Mouse (Mus musculus) embryonic facial prominence, embryonic 10.5 days (tissue): ENCODE data around the gene Rimbp2. TPM values are rescaled to one million over a fixed set of nuclear protein-coding genes. Genes with fewer than 3 reads are reported as not detected.

ENCODE experiments used
- DNase-seq: peaks from one replicate; pipeline ENCODE4 v3.0.0-alpha.2; 2017; ENCODE audit warnings: low spot score
- H3K27ac ChIP-seq: fragments of 300-500 bp; sonication (generic); replicated peaks from 2 replicates; pipeline ENCODE4 v1.5.1; 2016; ENCODE audit warnings: mild to moderate bottlenecking
- H3K27me3 ChIP-seq: fragments of 300-500 bp; sonication (generic); replicated peaks from 2 replicates; pipeline ENCODE4 v1.6.1; 2016; ENCODE audit warnings: low read depth, mild to moderate bottlenecking; ENCODE audit not compliant: poor library complexity, severe bottlenecking
- H3K36me3 ChIP-seq: fragments of 300-500 bp; sonication (generic); replicated peaks from 2 replicates; pipeline ENCODE4 v1.6.1; 2016; ENCODE audit warnings: mild to moderate bottlenecking, moderate library complexity
- H3K4me1 ChIP-seq: fragments of 300-500 bp; sonication (generic); 2 replicates; pipeline ENCODE4 v1.6.1; 2016
- H3K4me3 ChIP-seq: fragments of 300-500 bp; sonication (generic); 2 replicates; pipeline ENCODE4 v1.5.1; 2016; ENCODE audit warnings: mild to moderate bottlenecking, moderate library complexity
- H3K9me3 ChIP-seq: fragments of 300-500 bp; sonication (generic); 2 replicates; pipeline ENCODE4 v1.6.1; 2016; ENCODE audit warnings: mild to moderate bottlenecking
- WGBS: fragments of 180-500 bp; shearing (Covaris S2); methylation state at CpG from one replicate; pipeline ENCODE4 v1.1.7; 2016; 5-methylcytosine and 5-hydroxymethylcytosine counted together
- polyA plus RNA-seq: library from polyadenylated mRNA; unstranded; fragments of >200 nt; fragmentation: Nextera tagmentation; extraction: Ambion mirVana; gene quantifications from 2 replicates; pipeline ENCODE4 v1.2.1, GENCODE M21; 2016

Rimbp2 gene
- polyA plus RNA-seq, 1 experiment from 2014 or later: 0.42 TPM

DNA sequence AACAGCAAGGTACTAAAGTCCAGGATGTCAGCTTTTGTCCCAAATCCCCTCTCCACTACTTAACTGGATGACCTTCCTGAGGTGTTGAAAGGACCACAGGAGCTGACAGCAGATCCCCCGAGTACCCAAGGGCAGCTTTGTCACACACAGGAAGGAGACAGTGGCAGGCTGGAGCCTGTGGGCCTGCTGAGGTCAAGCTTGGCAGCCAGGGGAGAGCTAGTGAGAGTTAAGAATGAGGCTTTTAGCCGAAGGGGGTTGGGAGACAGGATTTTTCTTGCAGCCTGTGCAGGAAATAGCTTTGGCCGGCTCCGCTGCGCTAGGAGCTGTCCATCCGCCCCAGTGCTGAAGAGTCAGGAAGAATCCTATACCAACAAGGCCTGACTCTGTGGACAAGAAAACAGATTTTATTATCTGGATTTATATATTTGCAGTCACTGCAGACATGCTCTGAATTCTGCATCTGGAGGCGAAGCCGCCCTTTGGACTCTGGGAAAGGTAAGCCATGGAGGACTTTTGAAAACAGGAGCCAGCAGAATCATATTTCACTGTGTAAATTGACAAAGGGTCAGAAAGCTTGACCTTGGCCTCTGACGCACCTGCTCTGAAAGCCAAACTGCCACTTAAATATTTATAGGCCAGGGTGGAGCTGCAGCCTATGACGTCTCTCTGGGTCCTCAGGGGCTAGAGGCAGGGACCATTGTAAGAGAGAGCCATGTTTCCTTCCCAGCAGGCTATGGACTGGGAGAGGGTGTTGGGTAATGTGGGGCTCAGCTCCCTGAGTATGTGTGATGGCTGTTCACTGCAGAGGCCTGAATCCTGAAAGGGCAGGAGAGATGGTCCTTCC lies 35.9 kb downstream of the Rimbp2 start:
- Histone ChIP-seq H3K4me1 (peaks cover 12% of the 10 kb centered on the region), H3K9me3 (0 out of 2 replicates have a peak, but pooled peaks cover 4% of the 10 kb centered on the region), H3K27ac (no peak overlapping the region), H3K36me3 (no peaks in the 10 kb centered on the region), H3K27me3 (no peaks in the 10 kb centered on the region), H3K4me3 (no peak overlapping the region)
- WGBS: 8% methylated on average over 10 of the region's 10 CpGs
- peak; percentile 89 for DNase-seq

GRCm38 (mm10) chr5:128913820-128914219 lies 39.5 kb downstream of the Rimbp2 start:
- no peaks in the 10 kb centered on the region for H3K36me3 ChIP-seq
- H3K9me3 ChIP-seq: 0 out of 2 replicates have a peak, but pooled peaks cover 4% of the 10 kb centered on the region
- H3K27ac ChIP-seq: no peak overlapping the region
- 81% methylated on average over 3 of the region's 3 CpGs for WGBS
- no peaks in the 10 kb centered on the region for H3K27me3 ChIP-seq
- H3K4me1 ChIP-seq: peaks cover 12% of the 10 kb centered on the region
- no peak overlapping the region for H3K4me3 ChIP-seq
- DNase-seq: no peak

DNA sequence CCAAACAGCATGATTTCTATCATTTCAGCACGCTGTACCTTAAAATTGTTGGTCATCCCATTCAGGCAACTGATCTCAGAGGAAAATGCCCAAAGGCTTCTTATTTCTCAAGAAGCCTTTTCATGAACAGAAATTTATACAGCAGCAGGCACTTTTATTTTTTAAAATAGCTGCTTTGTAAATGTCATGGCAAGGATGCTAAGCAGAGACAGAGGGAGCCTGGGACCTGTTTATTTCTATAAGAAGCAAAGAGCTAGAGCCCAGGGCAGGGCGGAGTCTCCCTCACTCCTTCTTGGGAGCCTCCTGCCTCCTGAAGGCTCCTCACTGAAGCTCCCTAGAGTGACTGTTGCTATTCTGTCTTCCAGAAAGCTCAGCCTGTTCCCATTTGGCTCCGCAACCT lies 40.9 kb downstream of the Rimbp2 start:
- WGBS: 91% methylated on average over 3 of the region's 3 CpGs
- no peaks in the 10 kb centered on the region for H3K27me3 ChIP-seq
- H3K4me3 ChIP-seq: no peak overlapping the region
- no peaks in the 10 kb centered on the region for H3K36me3 ChIP-seq
- H3K9me3 ChIP-seq: 0 out of 2 replicates have a peak, but pooled peaks cover 4% of the 10 kb centered on the region
- H3K27ac ChIP-seq: no peak overlapping the region
- peaks cover 14% of the 10 kb centered on the region; the same call in 1 of the 2 replicates for H3K4me1 ChIP-seq
- DNase-seq: no peak

GRCm38 (mm10) chr5:128911593-128911992 lies 41.7 kb downstream of the Rimbp2 start:
- peaks cover 6% of the 10 kb centered on the region; the same call in 1 of the 2 replicates for H3K4me1 ChIP-seq
- no peaks in the 10 kb centered on the region for H3K27me3 ChIP-seq
- H3K36me3 ChIP-seq: no peaks in the 10 kb centered on the region
- 0 out of 2 replicates have a peak, but pooled peaks cover 4% of the 10 kb centered on the region for H3K9me3 ChIP-seq
- 79% methylated on average over 9 of the region's 9 CpGs for WGBS
- no peak overlapping the region for H3K4me3 ChIP-seq
- no peak overlapping the region for H3K27ac ChIP-seq
- no peak for DNase-seq

- H3K36me3 ChIP-seq: no peaks in the 10 kb centered on the region
- H3K27me3 ChIP-seq: no peaks in the 10 kb centered on the region
- no peak overlapping the region for H3K4me3 ChIP-seq
- H3K4me1 ChIP-seq: peaks cover 42% of the 10 kb centered on the region
- 26% methylated on average over 5 of the region's 5 CpGs for WGBS
- H3K27ac ChIP-seq: no peak overlapping the region
- peak; percentile 47 for DNase-seq
- H3K9me3 ChIP-seq: no peaks in the 10 kb centered on the region
These were observed 49.2 kb downstream of the Rimbp2 start for GRCm38 (mm10) chr5:128904113-128904512.

DNA sequence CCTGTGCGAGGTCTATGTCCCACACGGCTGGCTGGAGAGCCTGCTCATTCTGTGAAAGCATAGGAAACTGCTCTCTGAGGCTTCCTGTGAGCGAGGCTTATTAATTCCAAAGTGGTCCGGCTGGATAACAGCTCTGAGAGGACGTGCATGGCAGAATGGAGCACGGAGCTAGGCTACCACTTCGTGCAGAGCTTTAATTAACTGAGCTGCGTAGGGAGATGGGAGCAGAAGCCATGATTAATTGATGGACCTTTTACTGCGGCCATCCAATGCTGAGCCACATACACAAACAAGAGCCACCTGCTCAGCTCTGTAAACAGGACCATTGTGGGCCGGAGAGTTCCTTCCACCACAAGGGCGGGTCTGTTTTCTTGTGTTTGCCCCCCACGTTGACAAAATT lies 50.2 kb downstream of the Rimbp2 start:
- no peak overlapping the region for H3K4me3 ChIP-seq
- no peak for DNase-seq
- H3K9me3 ChIP-seq: no peaks in the 10 kb centered on the region
- no peak overlapping the region for H3K27ac ChIP-seq
- no peaks in the 10 kb centered on the region for H3K36me3 ChIP-seq
- WGBS: 69% methylated on average over 12 of the region's 12 CpGs
- no peaks in the 10 kb centered on the region for H3K27me3 ChIP-seq
- H3K4me1 ChIP-seq: peaks cover 40% of the 10 kb centered on the region

GRCm38 (mm10) chr5:128899971-128900370 lies 53.3 kb downstream of the Rimbp2 start:
- WGBS: 31% methylated on average over 13 of the region's 13 CpGs
- DNase-seq: peak; percentile 27

GRCm38 (mm10) chr5:128894921-128895320 lies 58.4 kb downstream of the Rimbp2 start:
- Histone ChIP-seq H3K4me3 (no peak overlapping the region), H3K36me3 (no peaks in the 10 kb centered on the region), H3K27ac (no peak overlapping the region), H3K9me3 (no peaks in the 10 kb centered on the region), H3K4me1 (peaks cover 6% of the 10 kb centered on the region), H3K27me3 (no peaks in the 10 kb centered on the region)
- DNase-seq: no peak
- WGBS: 85% methylated on average over 5 of the region's 5 CpGs

More at GRCm38 (mm10) chr5:128899971-128900370, 53.3 kb downstream of the Rimbp2 start:
- Histone ChIP-seq H3K36me3 (no peaks in the 10 kb centered on the region), H3K27ac (peak overlapping the region; percentile 41; the same call in 1 of the 2 replicates), H3K4me3 (no peak overlapping the region), H3K9me3 (no peaks in the 10 kb centered on the region), H3K27me3 (no peaks in the 10 kb centered on the region), H3K4me1 (peaks cover 35% of the 10 kb centered on the region)

GRCm38 (mm10) chr5:128887546-128887945 lies 65.7 kb downstream of the Rimbp2 start:
- no peak for DNase-seq
- Histone ChIP-seq H3K4me1 (no peaks in the 10 kb centered on the region), H3K9me3 (no peaks in the 10 kb centered on the region), H3K4me3 (no peak overlapping the region), H3K36me3 (no peaks in the 10 kb centered on the region), H3K27me3 (no peaks in the 10 kb centered on the region), H3K27ac (no peak overlapping the region)
- 86% methylated on average over 3 of the region's 3 CpGs for WGBS

- DNase-seq: no peak
- H3K4me3 ChIP-seq: no peak overlapping the region
- 81% methylated on average over 5 of the region's 5 CpGs for WGBS
- H3K27me3 ChIP-seq: no peaks in the 10 kb centered on the region
- no peaks in the 10 kb centered on the region for H3K36me3 ChIP-seq
- no peaks in the 10 kb centered on the region for H3K4me1 ChIP-seq
- no peak overlapping the region for H3K27ac ChIP-seq
- H3K9me3 ChIP-seq: no peaks in the 10 kb centered on the region
These were observed 69.0 kb downstream of the Rimbp2 start for GRCm38 (mm10) chr5:128884320-128884719.

- Histone ChIP-seq H3K4me1 (peaks cover 9% of the 10 kb centered on the region), H3K4me3 (no peak overlapping the region), H3K27ac (no peak overlapping the region), H3K9me3 (no peaks in the 10 kb centered on the region), H3K36me3 (no peaks in the 10 kb centered on the region), H3K27me3 (peaks cover 16% of the 10 kb centered on the region)
- peak; percentile 59 for DNase-seq
- 27% methylated on average over 3 of the region's 3 CpGs for WGBS
These were observed 74.2 kb downstream of the Rimbp2 start for GRCm38 (mm10) chr5:128879092-128879491.

DNA sequence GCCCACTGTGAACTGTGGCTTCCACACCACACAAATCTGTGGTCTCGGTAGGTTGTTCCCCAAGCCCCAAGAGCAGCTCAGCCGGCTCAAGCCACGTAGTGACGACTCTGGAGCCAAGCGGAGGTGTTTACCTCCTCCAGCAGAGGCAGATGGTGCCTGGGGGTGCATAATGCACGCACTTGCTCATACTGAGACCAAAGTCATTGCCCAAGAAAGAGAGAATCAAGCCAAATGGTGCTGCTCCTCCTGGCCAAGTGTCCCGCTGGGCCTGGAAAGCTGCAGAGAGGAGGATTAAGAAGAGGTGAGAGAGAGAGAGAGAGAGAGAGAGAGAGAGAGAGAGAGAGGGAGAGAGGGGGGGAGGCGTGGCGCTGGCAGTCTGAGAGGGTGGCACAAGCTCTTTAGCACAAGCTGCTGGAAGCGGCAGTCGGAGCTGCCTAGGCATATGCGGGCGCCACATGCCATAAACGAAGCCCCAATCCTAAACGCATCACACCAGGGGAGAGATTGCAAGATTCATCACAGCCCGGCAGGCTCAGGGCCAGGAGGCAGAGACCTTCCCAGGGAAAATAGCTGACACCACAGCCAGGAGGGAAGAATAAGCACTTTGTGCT lies 75.8 kb downstream of the Rimbp2 start:
- WGBS: 35% methylated on average over 16 of the region's 16 CpGs
- peaks cover 16% of the 10 kb centered on the region for H3K27me3 ChIP-seq

GRCm38 (mm10) chr5:128871706-128872105 lies 81.6 kb downstream of the Rimbp2 start:
- Histone ChIP-seq H3K4me1 (no peaks in the 10 kb centered on the region), H3K27me3 (peaks cover 4% of the 10 kb centered on the region; the same call in 1 of the 2 replicates), H3K4me3 (no peak overlapping the region), H3K9me3 (no peaks in the 10 kb centered on the region), H3K36me3 (no peaks in the 10 kb centered on the region), H3K27ac (no peak overlapping the region)
- DNase-seq: no peak
- WGBS: 61% methylated on average over 3 of the region's 3 CpGs

More for the DNA sequence above, 75.8 kb downstream of the Rimbp2 start:
- H3K4me1 ChIP-seq: peaks cover 9% of the 10 kb centered on the region
- no peak for DNase-seq
- H3K27ac ChIP-seq: no peak overlapping the region
- no peak overlapping the region for H3K4me3 ChIP-seq
- H3K36me3 ChIP-seq: no peaks in the 10 kb centered on the region
- H3K9me3 ChIP-seq: no peaks in the 10 kb centered on the region
